Mouse (Mus musculus): Measurements from ENCODE around the gene Dst.

Dst gene

DNA sequence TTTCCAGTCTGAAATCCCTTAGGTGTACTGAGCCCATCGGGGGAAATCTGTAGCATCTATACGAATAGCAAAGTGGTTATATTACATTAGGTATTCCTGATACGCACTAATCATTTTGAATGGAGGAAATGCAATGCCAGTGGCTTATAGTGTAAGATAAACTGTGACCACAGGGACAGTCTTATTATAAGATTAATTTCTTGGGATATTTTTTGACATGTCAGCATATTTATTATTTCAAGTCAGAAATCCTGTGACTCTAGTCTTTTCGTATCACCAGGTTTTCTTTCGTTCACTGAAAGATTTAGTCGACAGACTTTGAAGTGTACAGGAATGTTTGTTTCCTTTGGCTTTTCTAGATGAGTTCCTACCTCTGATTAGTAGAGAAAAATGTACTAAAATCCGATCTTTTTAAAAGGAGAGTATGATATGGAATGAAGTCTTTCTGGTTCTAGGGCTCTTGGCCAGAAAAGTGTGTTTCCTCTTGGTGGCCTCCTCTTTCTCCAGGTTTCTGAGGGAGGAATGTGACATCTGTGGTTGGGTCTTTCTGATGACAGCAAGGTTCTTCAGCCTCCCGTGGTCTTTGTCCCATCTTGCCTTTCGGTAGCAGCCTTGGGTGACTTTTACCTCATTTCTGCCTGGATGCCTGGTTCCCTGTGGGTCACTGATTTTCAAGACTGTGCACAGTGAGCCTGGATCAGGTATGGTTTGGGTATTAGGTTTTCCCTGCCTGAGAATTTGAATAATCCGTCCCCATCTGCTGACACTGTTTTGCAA, 161.7 kb downstream of the Dst start:
- DNase-seq = no peak

DNA sequence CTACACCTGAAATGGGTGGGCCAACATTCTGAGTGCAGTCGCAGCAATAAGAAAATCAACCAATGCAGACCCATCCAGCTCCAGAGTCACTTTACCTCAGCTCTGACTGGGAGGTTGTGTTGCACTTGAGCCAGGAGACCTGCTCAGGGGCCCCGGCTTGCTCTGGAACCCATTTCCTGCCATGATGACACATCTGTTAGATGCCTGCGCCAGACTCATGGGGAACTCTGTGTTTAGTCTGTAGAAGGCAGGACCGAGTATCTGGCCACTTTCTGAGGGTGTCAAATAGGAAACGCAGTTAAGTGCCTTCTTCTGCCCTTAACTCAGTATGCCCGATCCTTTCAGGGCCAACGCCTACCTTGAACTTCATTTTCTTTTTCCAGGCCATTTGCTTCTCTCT, 162.4 kb downstream of the Dst start:
- no peak for DNase-seq

DNA sequence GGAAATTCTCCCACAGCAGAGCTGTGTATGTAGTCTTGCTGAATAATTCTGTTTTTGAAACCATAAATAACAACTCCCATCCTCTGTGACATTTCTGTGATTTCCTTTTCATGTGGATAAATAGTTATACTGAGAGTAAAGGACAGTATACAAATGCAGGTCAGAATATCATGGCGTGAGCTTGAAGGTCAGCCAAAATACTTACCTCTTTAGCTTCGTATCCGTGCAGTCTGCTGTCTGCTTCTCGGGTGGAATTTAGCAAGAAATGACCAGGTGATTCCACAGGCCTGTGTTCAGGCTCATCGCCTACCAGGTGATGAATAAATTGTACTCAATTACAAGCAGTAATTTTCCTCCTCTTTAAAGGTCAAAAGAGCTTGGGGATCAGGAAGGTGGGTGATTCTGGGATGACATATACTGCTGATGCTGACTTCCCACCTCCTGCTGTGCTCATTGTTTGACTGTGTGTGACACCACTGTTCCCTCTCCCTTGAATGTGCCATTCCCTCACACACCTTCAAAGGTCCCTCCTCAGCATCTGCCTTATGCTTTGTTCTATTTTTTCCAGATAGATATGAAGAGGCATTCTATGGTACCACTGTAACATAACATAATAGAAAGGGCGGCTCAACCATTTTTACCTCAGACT, 163.1 kb downstream of the Dst start:
- no peak for DNase-seq

DNA sequence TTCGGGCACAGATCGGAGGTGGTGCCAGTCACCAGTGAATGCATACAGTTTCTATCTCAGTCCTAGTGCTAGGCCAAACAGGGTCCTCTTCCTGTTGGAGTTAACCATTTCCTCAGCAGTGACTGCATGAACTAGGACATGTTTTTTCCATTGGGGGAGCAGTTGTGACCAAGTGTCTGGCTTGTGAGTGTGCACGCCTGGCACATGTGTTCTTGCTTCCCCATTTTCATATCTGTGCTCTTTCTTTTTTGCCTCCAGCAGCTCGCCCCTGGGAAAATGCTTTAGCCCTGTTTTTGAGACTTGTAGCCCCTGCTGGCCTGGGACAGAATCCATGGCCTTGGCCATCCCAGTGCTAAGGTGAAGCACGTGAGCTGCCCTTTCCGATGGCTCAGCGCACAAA, 164.2 kb downstream of the Dst start:
- DNase-seq = no peak

DNA sequence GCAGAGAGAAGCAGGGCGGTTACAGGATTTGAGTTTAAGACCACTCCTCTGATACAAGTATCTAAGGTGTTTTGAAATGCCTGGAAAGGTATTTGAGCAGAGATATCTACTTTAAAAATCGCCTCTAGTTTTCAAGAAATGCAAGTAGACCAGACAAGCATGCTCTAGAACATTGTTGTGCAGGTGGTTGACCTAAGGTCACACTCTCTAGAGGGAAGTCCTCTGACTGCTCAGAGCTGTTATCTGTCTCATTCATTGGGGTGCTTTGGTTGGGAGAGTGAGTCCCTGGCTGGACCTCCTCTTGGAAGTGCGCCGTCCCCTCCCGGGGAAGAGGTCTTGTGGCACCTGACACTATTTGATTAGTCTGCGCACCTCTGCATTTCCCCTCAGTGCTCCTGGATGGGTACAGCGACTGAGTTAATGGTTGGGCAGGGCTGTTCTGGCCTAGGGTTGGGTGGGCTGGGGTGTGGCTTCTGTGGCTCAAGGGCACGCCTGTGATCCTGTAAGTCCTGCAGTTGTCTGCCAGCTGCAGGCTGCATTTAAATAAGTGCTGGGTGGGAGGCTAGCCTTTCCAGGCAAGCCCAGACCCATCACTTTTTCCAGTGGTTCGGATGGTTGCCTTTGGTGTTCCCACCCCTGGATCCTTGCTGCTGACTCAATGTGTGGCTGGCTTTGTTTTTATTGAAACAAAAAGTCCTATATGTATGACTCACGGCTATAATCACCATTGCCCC, 165.6 kb downstream of the Dst start:
- DNase-seq = no peak

DNA sequence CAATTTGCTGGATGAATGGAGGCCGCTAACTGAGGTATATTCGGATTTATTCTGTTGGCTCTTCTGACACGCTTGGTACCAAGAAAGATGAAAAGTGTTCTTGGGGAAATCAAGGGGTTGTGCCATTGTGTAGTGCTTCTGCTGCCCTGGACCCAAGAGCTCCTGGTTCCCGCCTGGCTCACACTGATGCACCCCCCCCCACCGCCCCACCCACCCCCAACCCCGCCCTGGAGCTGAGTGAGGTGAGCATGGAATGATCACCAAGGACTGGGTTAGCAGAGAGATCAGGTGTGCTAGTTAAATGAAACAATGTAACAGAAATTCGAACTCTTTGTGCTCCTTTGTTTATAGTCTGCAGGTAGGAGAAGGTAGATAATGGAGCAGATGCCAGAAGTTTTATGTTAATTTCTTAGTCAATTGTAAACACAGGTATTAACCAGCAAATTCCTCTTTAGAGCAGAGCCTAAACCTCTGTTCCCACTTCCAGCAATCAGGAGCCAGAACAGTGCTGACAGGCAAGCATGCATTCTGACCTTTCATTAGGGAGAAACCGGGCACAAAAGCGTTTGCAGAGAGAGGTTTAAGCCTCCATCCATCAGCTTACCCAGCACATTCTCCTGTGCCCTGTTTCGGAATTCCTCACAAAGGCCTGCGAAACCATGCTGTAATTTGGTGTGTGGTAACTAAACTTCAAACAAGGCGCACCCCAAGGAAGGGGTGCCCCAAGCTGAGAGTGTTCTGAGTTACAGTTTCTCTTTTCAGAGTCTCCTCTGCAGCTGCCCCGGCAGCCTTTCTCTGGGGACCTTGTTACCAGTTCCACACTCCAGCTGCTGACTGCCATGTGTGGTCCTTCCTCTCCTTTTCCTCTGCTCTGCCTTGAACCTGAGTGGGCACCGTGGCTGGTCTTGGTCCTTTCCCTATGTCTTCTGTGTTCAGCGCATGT, 166.5 kb downstream of the Dst start:
- no peak for DNase-seq

DNA sequence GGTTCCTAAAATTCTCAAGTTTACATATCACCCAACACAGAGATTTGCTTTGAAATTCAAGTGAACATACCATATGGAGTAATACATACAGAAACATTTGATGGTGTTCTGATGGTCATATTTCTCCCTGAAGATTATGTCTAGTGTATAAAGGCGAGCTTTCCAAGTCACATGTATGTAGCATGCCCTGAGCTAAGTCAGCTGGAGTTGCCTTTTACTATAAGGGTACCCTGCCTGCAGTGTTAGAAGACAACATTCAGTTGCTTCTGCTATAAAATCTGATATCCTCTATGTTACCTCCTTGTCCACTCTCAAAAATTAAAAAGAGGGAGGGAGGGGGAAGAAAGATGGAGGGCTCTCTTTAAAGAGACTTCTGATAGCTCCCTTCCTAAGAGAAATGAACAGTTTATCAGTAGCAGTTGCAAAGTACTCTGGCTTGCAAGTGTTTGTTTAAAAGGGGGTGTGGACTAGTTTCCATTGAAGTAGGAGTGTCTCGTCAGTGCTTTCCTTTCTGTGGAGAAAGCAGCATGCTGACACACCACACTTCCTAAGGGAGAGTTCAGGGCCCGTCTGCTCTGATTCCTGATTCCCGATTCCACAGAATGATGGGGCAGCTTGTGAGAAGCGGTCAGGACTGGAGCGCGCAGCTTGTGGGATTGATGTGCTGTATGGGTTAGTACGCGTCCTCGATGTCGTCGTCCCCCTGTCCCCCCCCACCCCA, 168.8 kb downstream of the Dst start:
- no peak for DNase-seq

DNA sequence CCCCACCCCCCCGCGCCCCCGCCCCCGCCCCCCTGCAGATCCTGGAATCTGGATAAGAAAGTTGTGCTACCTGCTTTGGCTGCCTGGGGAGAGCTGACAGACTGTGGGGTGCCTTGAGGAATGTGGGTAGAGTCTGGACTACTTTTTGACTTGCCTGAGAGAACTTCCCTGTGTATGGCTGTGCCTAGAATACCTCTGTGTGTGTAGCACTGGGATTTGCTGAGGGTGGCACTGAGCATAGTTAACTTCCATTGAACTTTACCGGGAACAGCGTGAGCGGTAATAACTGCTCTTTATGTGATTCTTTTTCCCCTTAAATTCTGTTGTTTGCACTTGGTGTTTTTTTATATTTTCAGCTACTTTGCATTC, 169.4 kb downstream of the Dst start:
- DNase-seq = no peak

DNA sequence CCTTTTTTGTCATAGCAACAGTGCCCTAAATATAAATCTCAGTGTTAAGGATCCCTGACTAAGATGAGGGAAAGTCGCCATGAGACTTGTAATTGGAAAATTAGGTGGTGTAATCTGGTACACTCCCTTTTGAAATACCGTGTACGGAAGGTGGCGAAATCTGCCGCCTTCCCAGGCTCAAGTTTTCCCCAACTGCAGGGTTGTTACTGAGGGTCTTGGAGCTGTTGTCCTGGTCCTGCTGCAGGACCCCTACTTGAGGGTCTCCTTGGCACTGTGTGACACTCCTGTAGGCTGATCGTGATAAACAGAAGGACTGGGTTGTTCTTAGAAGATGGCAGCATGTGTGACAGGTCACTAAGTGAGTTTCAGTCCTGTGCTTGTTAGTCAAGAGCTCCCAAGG, 169.9 kb downstream of the Dst start:
- no peak for DNase-seq

DNA sequence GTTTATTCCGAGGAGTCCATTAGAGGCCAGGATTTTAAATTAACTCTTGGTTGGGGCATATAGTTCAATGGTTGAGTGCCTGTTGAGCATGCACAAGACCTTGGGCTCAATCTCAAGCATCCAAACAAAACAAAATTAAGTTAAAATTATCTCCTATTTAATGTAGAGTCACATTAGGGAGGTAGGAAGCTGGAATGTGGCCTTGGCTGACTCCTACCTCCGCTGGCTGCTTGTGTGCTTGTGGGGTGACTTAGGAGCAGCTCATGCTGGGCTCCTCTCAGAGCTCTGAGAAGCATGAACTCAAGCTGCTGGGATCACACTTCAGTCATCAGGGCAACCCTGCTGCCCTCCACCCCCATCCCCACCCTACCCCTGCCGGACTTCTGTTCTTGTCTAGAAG, 181.0 kb downstream of the Dst start:
- peak in 1 of 2 experiments; percentile 40 for DNase-seq

DNA sequence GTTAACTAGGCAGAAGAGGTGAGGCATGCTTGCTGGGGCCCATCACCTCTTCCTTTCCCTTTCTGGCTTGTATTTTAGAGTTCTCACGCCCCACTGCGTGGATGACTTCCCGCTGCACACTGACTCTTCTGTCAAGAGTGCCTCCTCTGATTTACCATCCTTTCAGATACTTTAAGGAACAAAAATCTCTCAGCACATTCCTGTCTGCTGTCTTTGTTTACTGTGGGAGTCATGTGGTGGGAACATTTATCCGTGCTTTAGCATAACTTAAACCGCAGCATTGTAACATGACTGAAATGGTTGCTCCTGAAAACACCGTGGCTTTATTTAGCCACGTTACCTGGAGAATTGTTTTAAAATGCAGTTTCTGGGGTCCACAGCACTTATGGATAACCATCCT, 182.7 kb downstream of the Dst start:
- DNase-seq = peak in 1 of 2 experiments; percentile 27

DNA sequence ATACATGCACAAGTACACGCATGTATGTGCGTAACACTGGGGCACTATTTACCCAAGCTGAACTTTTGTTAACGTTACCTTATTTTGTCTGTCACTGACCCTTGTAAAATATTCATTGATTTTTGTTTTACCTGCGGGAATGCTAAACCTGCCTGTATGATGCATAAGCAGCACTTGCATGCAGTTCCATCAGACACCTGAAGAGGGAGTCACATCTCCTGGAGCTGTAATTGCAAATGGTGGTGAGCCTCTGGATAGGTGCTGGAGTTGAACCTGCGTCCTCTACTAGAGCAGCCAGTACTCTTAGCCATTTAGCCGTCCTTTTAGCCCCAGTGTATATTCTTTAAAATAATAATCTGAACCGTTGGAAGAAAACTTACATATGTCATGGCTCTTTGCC, 185.6 kb downstream of the Dst start:
- DNase-seq = no peak

DNA sequence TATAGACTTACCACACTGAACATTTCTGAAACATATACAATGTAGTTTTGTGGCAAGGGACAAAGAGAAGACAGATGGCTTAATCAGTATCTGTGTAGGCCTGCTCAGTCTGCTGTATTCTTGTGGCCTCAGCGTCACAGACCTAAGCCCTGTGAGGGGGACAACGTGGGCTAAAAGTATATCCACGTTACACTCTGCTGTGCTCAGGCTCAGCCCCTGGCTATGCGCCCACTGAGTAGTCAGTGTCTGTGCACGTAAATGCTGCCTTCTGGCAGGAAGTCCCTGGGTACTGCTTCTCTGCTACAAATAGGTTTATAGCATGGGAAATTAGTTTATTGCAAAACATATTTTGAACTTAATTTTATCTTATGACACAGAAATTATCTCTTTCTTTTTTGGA, 186.3 kb downstream of the Dst start:
- DNase-seq = no peak

DNA sequence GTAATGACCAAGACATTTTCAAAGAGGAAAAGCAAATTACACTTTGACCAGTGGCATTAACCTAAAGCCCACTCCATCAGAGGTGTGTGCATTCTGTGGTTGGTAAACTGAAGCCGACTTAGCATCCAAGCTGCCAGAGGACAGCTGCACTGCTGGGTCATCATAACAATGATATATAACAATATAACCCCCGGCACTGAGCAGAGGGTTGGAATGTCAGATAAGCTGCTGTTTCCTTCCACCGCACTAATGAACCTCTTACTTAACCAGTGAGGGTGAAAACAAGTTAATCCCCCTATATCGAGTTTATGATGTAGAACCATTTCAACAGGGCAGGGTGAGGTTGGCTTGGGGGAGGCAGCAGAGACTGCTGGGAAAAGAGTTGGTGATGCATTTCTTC, 187.1 kb downstream of the Dst start:
- DNase-seq = no peak

DNA sequence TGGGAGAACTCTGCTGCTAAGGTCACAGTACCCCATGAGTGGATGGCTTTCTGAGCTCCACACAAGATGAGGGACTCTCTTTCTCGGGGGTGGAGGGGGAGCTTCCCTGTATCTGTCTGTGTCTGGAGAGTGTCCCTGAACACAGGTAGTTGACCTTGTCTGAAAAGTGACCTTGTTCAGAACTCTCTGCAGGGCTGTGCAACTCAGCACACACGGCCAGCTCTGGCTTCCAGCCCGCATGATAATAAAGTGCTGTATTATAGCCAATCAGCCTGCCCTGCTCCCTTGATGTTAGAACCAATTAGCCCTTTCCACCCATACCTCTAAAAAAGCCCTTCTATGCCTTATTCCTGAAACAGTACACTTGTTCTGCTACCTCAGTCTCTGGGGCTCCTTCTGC, 188.9 kb downstream of the Dst start:
- DNase-seq = no peak

DNA sequence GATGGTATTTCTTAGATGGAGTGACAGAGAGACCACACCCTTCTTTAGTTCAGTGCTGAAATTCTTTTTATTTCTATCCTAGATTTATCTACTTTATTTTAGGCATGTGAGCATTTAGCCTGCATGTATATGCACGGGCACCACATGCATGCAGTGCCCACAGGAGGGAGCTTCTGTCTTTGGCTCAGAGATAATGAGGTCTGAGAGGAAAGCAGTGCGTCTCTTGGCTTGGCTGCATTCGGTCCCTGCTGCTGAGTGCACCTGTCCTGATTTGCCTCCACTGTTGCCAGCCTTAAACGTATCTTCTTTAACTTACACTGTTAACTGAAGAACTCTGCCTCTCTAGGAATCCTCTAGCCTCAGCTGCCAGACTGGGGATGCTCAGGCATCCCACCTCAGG, 189.6 kb downstream of the Dst start:
- DNase-seq = no peak

DNA sequence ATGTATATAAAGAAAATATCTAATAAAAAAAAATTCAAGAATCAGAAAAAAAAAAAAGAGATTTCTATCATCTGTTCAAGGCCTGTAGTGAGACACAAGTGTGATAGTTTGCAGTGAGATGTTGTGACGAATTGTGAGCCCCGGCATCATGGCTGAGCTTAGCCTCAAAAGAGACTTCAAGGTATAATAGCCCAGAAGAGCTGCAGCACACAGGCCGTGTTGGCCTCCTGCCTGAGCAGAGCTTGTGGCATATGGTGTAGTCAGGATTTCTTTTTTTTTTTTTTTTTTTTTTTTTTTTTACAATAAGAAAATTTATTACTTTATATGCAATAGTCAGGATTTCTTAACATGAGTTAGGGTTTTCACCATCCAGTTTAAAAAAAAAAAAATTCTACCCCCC, 191.4 kb downstream of the Dst start:
- DNase-seq = no peak

DNA sequence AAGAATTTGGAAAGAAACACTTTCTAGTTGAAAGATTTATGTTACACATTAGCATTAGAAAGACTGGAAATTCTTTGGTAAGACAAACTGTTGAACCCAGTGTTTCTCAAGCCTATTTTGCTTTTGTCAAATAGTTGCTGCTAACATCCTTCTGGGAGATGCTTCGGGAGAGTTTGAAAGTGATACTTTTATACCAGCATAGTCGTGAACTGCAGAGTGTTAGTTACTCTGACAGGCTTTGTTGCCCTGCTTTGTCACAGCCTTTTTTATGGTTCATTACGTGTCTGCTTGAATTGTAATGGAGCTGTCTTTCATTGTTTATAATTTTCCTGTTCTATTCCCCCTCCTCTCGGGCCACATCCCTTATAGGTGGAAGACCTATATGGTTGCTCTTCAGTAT, 192.4 kb downstream of the Dst start:
- no peak for DNase-seq

DNA sequence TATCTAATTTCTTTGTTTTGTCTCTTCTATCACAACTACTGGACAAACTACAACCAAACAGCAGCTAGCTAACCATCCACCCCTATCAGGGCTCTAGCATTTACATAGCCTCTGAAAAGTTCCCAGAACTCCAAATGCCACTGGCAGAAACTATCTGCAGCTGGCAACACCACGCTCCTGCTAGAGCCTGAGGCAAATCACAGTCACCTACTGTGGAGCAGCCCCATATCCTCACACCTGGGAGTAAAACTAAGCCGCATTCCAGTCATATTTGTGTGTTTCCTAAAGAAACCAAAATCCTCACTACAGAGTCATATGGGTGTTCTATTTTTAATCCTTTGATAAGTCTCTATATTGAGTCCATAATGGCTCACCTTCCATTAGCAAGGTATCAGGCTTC, 194.6 kb downstream of the Dst start:
- no peak for DNase-seq

DNA sequence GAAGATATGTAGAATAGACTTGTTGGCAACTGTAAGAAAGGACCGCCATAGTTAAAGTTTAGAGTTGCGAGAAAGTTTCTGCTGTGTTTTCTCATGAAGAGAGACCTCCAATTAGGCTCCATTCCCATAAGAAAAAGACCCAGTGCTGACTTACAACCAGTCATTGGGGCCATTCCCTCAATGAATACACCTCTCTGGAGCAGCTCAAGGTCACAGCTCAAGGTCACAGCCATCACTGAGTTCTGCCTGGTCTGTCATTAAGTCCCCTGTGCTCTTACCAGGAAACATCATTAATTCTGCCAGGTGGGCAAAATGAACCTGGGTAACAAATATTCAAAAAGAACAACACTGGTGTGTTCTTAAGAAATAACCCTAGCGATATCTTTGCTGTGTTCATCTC, 195.2 kb downstream of the Dst start:
- peak in 1 of 2 experiments; percentile 45 for DNase-seq

DNA sequence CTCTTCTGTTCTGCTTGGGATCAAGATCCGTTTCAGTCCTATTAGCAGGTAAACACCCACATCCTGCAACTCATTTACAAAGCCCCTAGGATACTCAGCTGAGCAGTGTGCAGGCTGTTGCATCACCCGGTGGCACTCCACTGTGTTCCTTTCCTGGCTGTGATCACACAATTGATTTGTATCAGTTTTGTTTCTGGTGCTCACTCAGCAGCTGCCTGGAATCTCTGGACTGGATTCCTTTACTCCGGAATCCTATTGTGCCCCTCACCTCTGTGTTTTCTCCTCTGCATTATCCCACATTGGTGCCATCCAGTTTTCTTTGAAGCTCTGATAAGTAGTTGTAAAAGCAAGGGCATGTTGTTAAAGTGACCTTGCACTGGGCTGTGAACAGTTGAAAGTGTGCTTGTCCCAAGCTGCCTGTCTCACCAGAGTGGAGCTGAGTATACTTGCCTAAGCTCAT, 195.7 kb downstream of the Dst start:
- peak in 1 of 2 experiments; percentile 50 for DNase-seq

DNA sequence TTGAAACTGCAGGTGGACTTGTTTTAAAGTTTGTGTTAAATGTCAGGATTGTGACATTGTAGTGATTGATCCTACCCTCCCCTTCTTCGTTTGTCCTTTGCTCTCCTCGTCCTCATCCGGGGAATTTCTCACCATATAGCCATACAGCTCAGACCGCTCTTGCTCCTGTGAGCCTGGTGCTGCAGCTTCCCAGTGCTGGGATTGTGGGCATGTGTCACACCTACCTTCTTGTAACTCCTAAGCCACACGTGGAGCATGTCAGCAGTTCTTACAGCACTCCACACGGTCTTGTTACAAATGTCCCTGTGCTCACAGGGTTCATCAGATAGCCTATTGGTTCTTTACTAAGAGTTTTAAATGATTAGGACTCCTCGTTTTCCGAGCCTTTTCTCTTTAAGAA, 196.8 kb downstream of the Dst start:
- DNase-seq = no peak
